Mouse (Mus musculus) CH12.LX (cell line): ENCODE data around the gene Cfap74.

Experiments
- CTCF ChIP-seq, 2 experiments: IDR thresholded peaks in 1 of 2; conservative IDR thresholded peaks in 1 of 2; 2 replicates each; pipeline ENCODE4 v1.5.1; 2011 to 2012; ENCODE audit warnings: low read depth in 2 of 2, low read length in 2 of 2, improper control_type of control experiment in 1 of 2, inconsistent platforms in 1 of 2, mild to moderate bottlenecking in 1 of 2, moderate library complexity in 1 of 2
- EP300 ChIP-seq: IDR thresholded peaks from 2 replicates; pipeline ENCODE4 v1.6.1; 2011; ENCODE audit warnings: low read length, improper control_type of control experiment
- MAFK ChIP-seq: IDR thresholded peaks from 2 replicates; pipeline ENCODE4 v1.6.1; 2011; ENCODE audit warnings: low read length, improper control_type of control experiment; ENCODE audit not compliant: insufficient replicate concordance
- NRF1 ChIP-seq: IDR thresholded peaks from 2 replicates; pipeline ENCODE4 v1.6.1; 2014; ENCODE audit warnings: low read depth, mild to moderate bottlenecking, inconsistent platforms, low read length, improper control_type of control experiment, moderate library complexity
- PAX5 ChIP-seq: IDR thresholded peaks from 2 replicates; pipeline ENCODE4 v1.6.1; 2012; ENCODE audit warnings: low read length, inconsistent platforms, mixed read lengths
- POLR2A ChIP-seq: IDR thresholded peaks from 2 replicates; pipeline ENCODE4 v1.6.1; 2011; ENCODE audit warnings: low read depth, mild to moderate bottlenecking, improper control_type of control experiment, low read length
- RCOR1 ChIP-seq: conservative IDR thresholded peaks from 2 replicates; pipeline ENCODE4 v1.6.1; 2012; ENCODE audit warnings: low read depth, mild to moderate bottlenecking, inconsistent platforms, low read length, improper control_type of control experiment

- no peak for TF ChIP-seq PAX5
- TF ChIP-seq EP300: no peak
- TF ChIP-seq POLR2A: no peak
- no peak for TF ChIP-seq RCOR1
- TF ChIP-seq CTCF (conservative IDR thresholded peaks at IDR 0.05 in 1 of 2, IDR thresholded peaks at IDR 0.05 in 1 of 2; ENCODE audit: low read depth in 2 of 2, low read length in 2 of 2): no peak
- no peak for TF ChIP-seq MAFK
- no peak for TF ChIP-seq NRF1
These were observed 63.8 kb downstream of the Cfap74 start for GRCm38 (mm10) chr4:155472716-155473290.
